Mouse (Mus musculus) MEL (cell line): Measurements from ENCODE around the gene Hsd17b3.

Experiments
- CTCF ChIP-seq, 3 experiments: IDR thresholded peaks in 2 of 3; conservative IDR thresholded peaks in 1 of 3; 2 replicates each; pipeline ENCODE4 v1.5.1; 2011 to 2012; ENCODE audit warnings: low read length in 3 of 3, low read depth in 2 of 3, mild to moderate bottlenecking in 2 of 3, improper control_type of control experiment in 1 of 3, inconsistent platforms in 1 of 3, mixed read lengths in 1 of 3, moderate library complexity in 1 of 3; ENCODE audit not compliant: control insufficient read depth in 1 of 3, insufficient read depth in 1 of 3, poor library complexity in 1 of 3, severe bottlenecking in 1 of 3
- ELF1 ChIP-seq: IDR thresholded peaks from 2 replicates; pipeline ENCODE4 v1.6.1; 2014; ENCODE audit warnings: low read depth, mild to moderate bottlenecking, inconsistent platforms, low read length, improper control_type of control experiment, moderate library complexity
- EP300 ChIP-seq, 2 experiments: IDR thresholded peaks; 2 replicates each; pipeline ENCODE4 v1.6.1; 2011; ENCODE audit warnings: improper control_type of control experiment in 2 of 2, low read length in 2 of 2, low read depth in 1 of 2, mild to moderate bottlenecking in 1 of 2
- HCFC1 ChIP-seq: IDR thresholded peaks from 2 replicates; pipeline ENCODE4 v1.6.1; 2012; ENCODE audit warnings: low read depth, mild to moderate bottlenecking, inconsistent platforms, low read length, improper control_type of control experiment, moderate library complexity
- POLR2A ChIP-seq, 2 experiments: IDR thresholded peaks; 2 replicates each; pipeline ENCODE4 v1.6.1; 2011 to 2012; ENCODE audit warnings: low read length in 2 of 2, mild to moderate bottlenecking in 2 of 2, control low read depth in 1 of 2, improper control_type of control experiment in 1 of 2, low read depth in 1 of 2, moderate library complexity in 1 of 2; ENCODE audit not compliant: control insufficient read depth in 1 of 2, insufficient read depth in 1 of 2, poor library complexity in 1 of 2
- POLR2AphosphoS2 ChIP-seq: IDR thresholded peaks from 2 replicates; pipeline ENCODE4 v1.6.1; 2011; ENCODE audit warnings: low read length, improper control_type of control experiment
- RAD21 ChIP-seq: IDR thresholded peaks from 2 replicates; pipeline ENCODE4 v1.6.1; 2011; ENCODE audit warnings: mild to moderate bottlenecking, low read depth, low read length, improper control_type of control experiment
- TAL1 ChIP-seq: IDR thresholded peaks from 2 replicates; pipeline ENCODE4 v1.6.1; 2012; ENCODE audit warnings: mild to moderate bottlenecking, inconsistent platforms, low read length, moderate library complexity, mixed read lengths
- ZC3H11A ChIP-seq: IDR thresholded peaks from 2 replicates; pipeline ENCODE4 v1.6.1; 2012; ENCODE audit warnings: low read depth, mild to moderate bottlenecking, inconsistent platforms, low read length, improper control_type of control experiment

DNA sequence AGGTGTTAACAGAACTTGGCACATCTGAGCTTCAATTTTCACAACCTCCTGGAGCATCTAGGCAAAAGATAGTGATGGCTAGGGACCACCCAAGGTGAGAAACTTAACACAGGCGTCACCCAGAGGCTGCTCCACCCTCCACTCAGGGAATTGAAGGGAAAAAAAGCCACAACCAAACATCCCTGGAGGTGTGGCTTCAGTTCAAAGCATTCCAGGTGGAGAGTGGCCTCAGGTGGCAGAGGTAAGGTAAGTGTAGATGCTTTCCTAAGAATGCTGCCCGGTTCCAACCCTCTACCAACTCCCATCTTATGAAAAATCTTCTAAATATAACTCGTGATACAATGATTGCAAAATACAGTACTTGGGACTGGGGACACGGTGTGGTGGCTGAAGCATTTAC lies 57.8 kb downstream of the Hsd17b3 start:
- TF ChIP-seq ELF1 (no peak), HCFC1 (no peak), CTCF (IDR thresholded peaks at IDR 0.05 in 2 of 3, conservative IDR thresholded peaks at IDR 0.05 in 1 of 3; ENCODE audit: control insufficient read depth in 1 of 3, insufficient read depth in 1 of 3, low read depth in 2 of 3, low read length in 3 of 3, poor library complexity in 1 of 3, severe bottlenecking in 1 of 3) (no peak), POLR2A (IDR thresholded peaks at IDR 0.05; ENCODE audit: control insufficient read depth in 1 of 2, insufficient read depth in 1 of 2, low read depth in 1 of 2, low read length in 2 of 2, poor library complexity in 1 of 2) (no peak), ZC3H11A (no peak), TAL1 (no peak), POLR2AphosphoS2 (no peak), RAD21 (no peak), EP300 (IDR thresholded peaks at IDR 0.05; ENCODE audit: low read depth in 1 of 2, low read length in 2 of 2) (no peak)
